Mouse (Mus musculus): ENCODE data around the gene Bcas2. TPM values are rescaled to one million over a fixed set of nuclear protein-coding genes. Genes with fewer than 3 reads are reported as not detected.

Bcas2 gene
- polyA plus RNA-seq, 1 experiment: 186 TPM

DNA sequence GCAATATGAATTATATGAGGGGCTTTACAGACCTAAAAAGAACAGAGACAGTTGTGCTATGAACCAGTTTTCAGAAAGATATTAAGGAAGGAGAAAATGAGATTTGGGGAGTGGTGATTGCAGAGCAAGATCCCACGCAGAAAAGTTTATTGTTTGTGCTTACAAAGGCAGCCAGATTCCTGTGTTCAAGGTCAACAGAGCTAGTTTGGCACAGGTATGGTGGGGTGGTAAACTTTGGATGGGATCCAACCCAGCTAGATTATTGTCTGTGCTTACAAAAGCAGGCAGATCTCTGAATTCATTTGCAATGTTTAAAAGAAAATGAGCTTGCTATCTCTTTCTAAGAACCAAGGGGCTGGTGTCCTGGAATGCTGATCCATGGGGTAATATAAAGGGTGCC lies 56.3 kb downstream of the Bcas2 start:
- TF ChIP-seq EP300 (IDR thresholded peaks at IDR 0.05; ENCODE audit: insufficient read depth, low read depth, low read length) (no peak), POLR2A (IDR thresholded peaks at IDR 0.05; ENCODE audit: insufficient read depth, low read length) (no peak), CTCF (IDR thresholded peaks at IDR 0.05; ENCODE audit: low read depth, low read length) (no peak)
- Histone ChIP-seq H3K4me3 (ENCODE audit: low read depth, low read length) (no peak overlapping the region), H3K36me3 (ENCODE audit: control insufficient read depth, insufficient read depth, low read length, poor library complexity, severe bottlenecking) (no peaks in the 10 kb centered on the region), H3K4me1 (ENCODE audit: control insufficient read depth, insufficient read depth, low read length) (no peaks in the 10 kb centered on the region), H3K27me3 (ENCODE audit: control insufficient read depth, insufficient read depth, low read length, poor library complexity, severe bottlenecking) (no peaks in the 10 kb centered on the region), H3K27ac (ENCODE audit: insufficient read depth, low read length) (no peak overlapping the region), H3K9ac (ENCODE audit: low read depth, poor library complexity, severe bottlenecking) (no peak overlapping the region), H3K9me3 (replicated peaks; ENCODE audit: control insufficient read depth, insufficient read depth, low read length, poor library complexity, severe bottlenecking) (peaks cover 18% of the 10 kb centered on the region)

Other genes with a start within 250 kb of the Bcas2 start
- gene Sycp1, start 235.6 kb upstream of the Bcas2 start, polyA plus RNA-seq (2011; ENCODE audit: insufficient read depth, insufficient read length, low read depth, missing spikeins): 1.8 and 3.7 TPM in 2 replicates
- not detected in 2 replicates for gene Nr1h5, start 207.5 kb upstream of the Bcas2 start, polyA plus RNA-seq (2011; ENCODE audit: insufficient read depth, insufficient read length, low read depth, missing spikeins)
- gene Sike1, start 175.9 kb upstream of the Bcas2 start, polyA plus RNA-seq (2011; ENCODE audit: insufficient read depth, insufficient read length, low read depth, missing spikeins): 57.4 and 65.5 TPM in 2 replicates
- gene Csde1, start 151.2 kb upstream of the Bcas2 start, polyA plus RNA-seq (2011; ENCODE audit: insufficient read depth, insufficient read length, low read depth, missing spikeins): 465 and 518 TPM in 2 replicates
- gene Nras, start 113.4 kb upstream of the Bcas2 start, polyA plus RNA-seq (2011; ENCODE audit: insufficient read depth, insufficient read length, low read depth, missing spikeins): 138 and 145 TPM in 2 replicates
- 0.85 TPM in 1 of 2 replicates, not detected in the other for gene Ampd1, start 97.6 kb upstream of the Bcas2 start, polyA plus RNA-seq (2011; ENCODE audit: insufficient read depth, insufficient read length, low read depth, missing spikeins)
- gene Dennd2c, start 69.1 kb upstream of the Bcas2 start, polyA plus RNA-seq (2011; ENCODE audit: insufficient read depth, insufficient read length, low read depth, missing spikeins): 22.4 and 22.9 TPM in 2 replicates
- 127 and 138 TPM in 2 replicates for gene Trim33, start 107.6 kb downstream of the Bcas2 start, polyA plus RNA-seq (2011; ENCODE audit: insufficient read depth, insufficient read length, low read depth, missing spikeins)

Data from ES-Bruce4 (cell line).